Mouse (Mus musculus): ENCODE measurements around the gene Cacna2d4. TPM values are rescaled to one million over a fixed set of nuclear protein-coding genes. Genes with fewer than 3 reads are reported as not detected.

Cacna2d4 gene
- polyA plus RNA-seq, 1 experiment from 2014 or later = 0.28 TPM

DNA sequence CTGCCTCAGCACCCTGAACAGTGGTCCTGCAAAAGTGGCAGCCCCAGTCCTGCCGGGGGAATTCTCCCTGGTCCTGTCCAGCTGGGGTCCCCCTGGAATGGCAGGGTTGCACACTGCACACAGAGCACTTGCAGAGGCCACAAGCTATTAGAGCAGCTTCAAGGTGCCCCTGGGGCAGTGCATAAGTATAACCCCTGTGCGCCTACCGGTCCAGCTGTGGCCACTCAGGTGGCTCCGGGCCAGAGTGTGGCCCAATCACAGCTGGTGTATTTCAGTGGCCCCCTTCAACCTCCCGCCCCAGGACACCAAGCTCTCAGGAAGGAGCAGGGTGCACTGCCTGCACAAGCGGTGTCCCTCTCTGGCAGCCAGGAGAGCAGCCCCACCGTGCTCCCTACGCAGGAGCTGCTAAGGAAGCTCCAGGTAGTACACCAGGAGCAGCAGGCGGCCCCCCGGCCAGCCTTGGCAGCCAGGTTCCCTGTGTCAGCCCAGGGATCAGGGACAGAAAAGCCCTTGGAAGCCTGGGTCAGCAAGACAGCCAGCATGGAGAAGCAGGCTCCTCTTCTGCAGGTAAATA, 21.2 kb upstream of the Cacna2d4 start:
- WGBS = 91% methylated on average over 10 of the region's 10 CpGs
- Histone ChIP-seq H3K9ac (ENCODE audit: low read length) (peak overlapping the region; percentile 22; the same call in 1 of the 2 replicates), H3K27ac (ENCODE audit: low read depth, low read length) (no peak overlapping the region), H3K36me3 (ENCODE audit: control insufficient read depth, insufficient read depth, low read length) (peaks cover 5% of the 10 kb centered on the region; the same call in 1 of the 2 replicates), H3K4me3 (ENCODE audit: low read depth, low read length) (no peak overlapping the region), H3K27me3 (ENCODE audit: control insufficient read depth, insufficient read depth, low read length) (no peaks in the 10 kb centered on the region), H3K4me1 (ENCODE audit: control insufficient read depth, insufficient read depth, low read length) (no peaks in the 10 kb centered on the region), H3K4me2 (ENCODE audit: low read depth) (no peak overlapping the region), H3K9me3 (ENCODE audit: control insufficient read depth, low read length) (no peaks in the 10 kb centered on the region)
- DNase-seq (ENCODE audit: low spot score) (no peak), ATAC-seq (ENCODE audit: insufficient read depth, low FRiP score, low TSS enrichment) (no peak)

GRCm38 (mm10) chr6:119217661-119218060, 18.7 kb upstream of the Cacna2d4 start:
- peaks cover 5% of the 10 kb centered on the region; the same call in 1 of the 2 replicates for H3K36me3 ChIP-seq (ENCODE audit: control insufficient read depth, insufficient read depth, low read length)
- DNase-seq (ENCODE audit: low spot score) = no peak

DNA sequence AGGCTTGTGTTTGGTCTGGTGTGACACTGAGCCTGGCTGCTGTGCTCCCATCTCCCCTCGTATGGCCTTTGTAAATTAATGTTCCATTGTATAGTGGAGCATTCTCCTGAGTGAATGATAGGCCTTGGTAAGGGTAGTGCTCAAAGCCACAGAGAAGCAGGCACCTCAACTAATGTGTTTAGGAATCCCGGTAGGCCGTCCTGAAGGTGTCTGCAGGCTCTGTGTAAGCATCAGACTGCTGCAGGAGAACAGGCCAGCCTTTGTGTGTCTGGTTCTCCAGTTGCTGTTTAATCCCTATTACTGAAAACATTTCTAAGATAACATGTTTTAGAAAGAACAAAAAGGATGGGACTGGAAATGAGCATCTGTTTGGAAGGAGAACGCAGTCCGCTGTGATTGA, 17.7 kb upstream of the Cacna2d4 start:
- WGBS = 84% methylated on average over 5 of the region's 5 CpGs
- Histone ChIP-seq H3K9me3 (ENCODE audit: control insufficient read depth, low read length) (no peaks in the 10 kb centered on the region), H3K4me1 (ENCODE audit: control insufficient read depth, insufficient read depth, low read length) (no peaks in the 10 kb centered on the region), H3K36me3 (ENCODE audit: control insufficient read depth, insufficient read depth, low read length) (peaks cover 5% of the 10 kb centered on the region; the same call in 1 of the 2 replicates), H3K9ac (ENCODE audit: low read length) (no peak overlapping the region), H3K4me3 (ENCODE audit: low read depth, low read length) (no peak overlapping the region), H3K27me3 (ENCODE audit: control insufficient read depth, insufficient read depth, low read length) (no peaks in the 10 kb centered on the region), H3K4me2 (ENCODE audit: low read depth) (no peak overlapping the region), H3K27ac (ENCODE audit: low read depth, low read length) (no peak overlapping the region)
- ATAC-seq (ENCODE audit: insufficient read depth, low FRiP score, low TSS enrichment) (no peak), DNase-seq (ENCODE audit: low spot score) (no peak)

More at GRCm38 (mm10) chr6:119217661-119218060, 18.7 kb upstream of the Cacna2d4 start:
- H3K9ac ChIP-seq (ENCODE audit: low read length) = no peak overlapping the region
- no peaks in the 10 kb centered on the region for H3K4me1 ChIP-seq (ENCODE audit: control insufficient read depth, insufficient read depth, low read length)
- 73% methylated on average over 4 of the region's 4 CpGs for WGBS
- no peak overlapping the region for H3K4me3 ChIP-seq (ENCODE audit: low read depth, low read length)
- no peaks in the 10 kb centered on the region for H3K27me3 ChIP-seq (ENCODE audit: control insufficient read depth, insufficient read depth, low read length)
- H3K27ac ChIP-seq (ENCODE audit: low read depth, low read length) = no peak overlapping the region
- ATAC-seq (ENCODE audit: insufficient read depth, low FRiP score, low TSS enrichment) = no peak
- H3K4me2 ChIP-seq (ENCODE audit: low read depth) = no peak overlapping the region
- no peaks in the 10 kb centered on the region for H3K9me3 ChIP-seq (ENCODE audit: control insufficient read depth, low read length)

GRCm38 (mm10) chr6:119219237-119219870, 17.0 kb upstream of the Cacna2d4 start:
- H3K27ac ChIP-seq (ENCODE audit: low read depth, low read length) = no peak overlapping the region
- no peak for ATAC-seq (ENCODE audit: insufficient read depth, low FRiP score, low TSS enrichment)

GRCm38 (mm10) chr6:119220297-119220696, 16.0 kb upstream of the Cacna2d4 start:
- H3K9ac ChIP-seq (ENCODE audit: low read length) = no peak overlapping the region
- ATAC-seq (ENCODE audit: insufficient read depth, low FRiP score, low TSS enrichment) (no peak), DNase-seq (ENCODE audit: low spot score) (peak; percentile 61)
- no peak overlapping the region for H3K4me2 ChIP-seq (ENCODE audit: low read depth)
- no peaks in the 10 kb centered on the region for H3K27me3 ChIP-seq (ENCODE audit: control insufficient read depth, insufficient read depth, low read length)
- H3K4me3 ChIP-seq (ENCODE audit: low read depth, low read length) = no peak overlapping the region
- peaks cover under 1% of the 10 kb centered on the region; the same call in 1 of the 2 replicates for H3K36me3 ChIP-seq (ENCODE audit: control insufficient read depth, insufficient read depth, low read length)
- no peaks in the 10 kb centered on the region for H3K4me1 ChIP-seq (ENCODE audit: control insufficient read depth, insufficient read depth, low read length)
- 49% methylated on average over 10 of the region's 10 CpGs for WGBS
- no peak overlapping the region for H3K27ac ChIP-seq (ENCODE audit: low read depth, low read length)
- H3K9me3 ChIP-seq (ENCODE audit: control insufficient read depth, low read length) = no peaks in the 10 kb centered on the region

More at GRCm38 (mm10) chr6:119219237-119219870, 17.0 kb upstream of the Cacna2d4 start:
- Histone ChIP-seq H3K9ac (ENCODE audit: low read length) (no peak overlapping the region), H3K4me1 (ENCODE audit: control insufficient read depth, insufficient read depth, low read length) (no peaks in the 10 kb centered on the region), H3K4me3 (ENCODE audit: low read depth, low read length) (no peak overlapping the region), H3K27me3 (ENCODE audit: control insufficient read depth, insufficient read depth, low read length) (no peaks in the 10 kb centered on the region), H3K36me3 (ENCODE audit: control insufficient read depth, insufficient read depth, low read length) (peaks cover 5% of the 10 kb centered on the region; the same call in 1 of the 2 replicates), H3K4me2 (ENCODE audit: low read depth) (no peak overlapping the region), H3K9me3 (ENCODE audit: control insufficient read depth, low read length) (no peaks in the 10 kb centered on the region)
- 76% methylated on average over 15 of the region's 15 CpGs for WGBS
- DNase-seq (ENCODE audit: low spot score) = no peak

GRCm38 (mm10) chr6:119224451-119225195, 11.7 kb upstream of the Cacna2d4 start:
- WGBS = 76% methylated on average over 13 of the region's 13 CpGs

DNA sequence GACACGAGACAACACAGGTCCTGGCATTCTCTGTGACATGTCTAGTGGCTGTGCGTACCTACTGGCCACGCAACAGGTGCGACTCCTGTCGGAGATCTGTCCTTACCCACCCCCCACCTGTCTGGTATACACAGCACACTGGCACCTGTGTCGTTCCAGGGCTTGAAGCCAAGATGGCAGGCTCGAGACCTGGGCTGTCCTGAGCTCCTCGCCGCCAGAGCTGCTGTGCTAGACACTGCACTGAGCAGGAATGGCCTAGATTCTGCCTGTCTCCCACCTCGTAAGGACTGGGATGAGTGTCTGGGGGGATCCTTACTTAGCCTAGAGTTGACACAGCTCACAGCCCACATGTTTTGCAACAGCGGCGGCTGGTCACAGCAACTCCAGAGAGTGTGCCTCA, 11.1 kb upstream of the Cacna2d4 start:
- ATAC-seq (ENCODE audit: insufficient read depth, low FRiP score, low TSS enrichment) = no peak

More at GRCm38 (mm10) chr6:119224451-119225195, 11.7 kb upstream of the Cacna2d4 start:
- no peaks in the 10 kb centered on the region for H3K27me3 ChIP-seq (ENCODE audit: control insufficient read depth, insufficient read depth, low read length)
- H3K4me1 ChIP-seq (ENCODE audit: control insufficient read depth, insufficient read depth, low read length) = no peaks in the 10 kb centered on the region
- no peaks in the 10 kb centered on the region for H3K9me3 ChIP-seq (ENCODE audit: control insufficient read depth, low read length)
- H3K9ac ChIP-seq (ENCODE audit: low read length) = no peak overlapping the region
- H3K27ac ChIP-seq (ENCODE audit: low read depth, low read length) = no peak overlapping the region
- no peak overlapping the region for H3K4me2 ChIP-seq (ENCODE audit: low read depth)
- no peaks in the 10 kb centered on the region for H3K36me3 ChIP-seq (ENCODE audit: control insufficient read depth, insufficient read depth, low read length)
- no peak for ATAC-seq (ENCODE audit: insufficient read depth, low FRiP score, low TSS enrichment)
- DNase-seq (ENCODE audit: low spot score) = no peak
- H3K4me3 ChIP-seq (ENCODE audit: low read depth, low read length) = no peak overlapping the region

DNA sequence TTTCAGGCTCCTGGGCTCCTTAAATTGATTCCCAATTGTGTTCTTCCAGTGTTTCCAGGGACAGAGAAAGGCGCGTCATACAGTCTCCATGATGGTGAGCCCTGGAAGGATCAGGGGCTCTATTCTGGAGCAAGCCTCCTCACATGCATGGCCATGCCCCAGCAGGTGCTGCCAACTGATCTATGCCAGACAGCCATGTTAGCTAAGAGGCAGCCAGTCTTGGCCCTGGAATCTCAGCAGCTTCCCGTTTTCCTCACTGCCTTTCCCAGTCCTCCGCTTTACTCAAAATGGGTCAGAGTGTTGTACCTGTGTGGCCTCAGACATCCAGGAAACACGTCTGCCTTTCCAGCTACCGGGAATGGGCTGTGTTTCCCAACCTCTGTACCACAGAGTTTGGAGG, 10.6 kb upstream of the Cacna2d4 start:
- no peak for ATAC-seq (ENCODE audit: insufficient read depth, low FRiP score, low TSS enrichment)
- H3K27ac ChIP-seq (ENCODE audit: low read depth, low read length) = no peak overlapping the region
- no peaks in the 10 kb centered on the region for H3K9me3 ChIP-seq (ENCODE audit: control insufficient read depth, low read length)
- WGBS = 91% methylated on average over 6 of the region's 6 CpGs
- no peak overlapping the region for H3K4me2 ChIP-seq (ENCODE audit: low read depth)
- DNase-seq (ENCODE audit: low spot score) = no peak
- no peak overlapping the region for H3K9ac ChIP-seq (ENCODE audit: low read length)
- H3K4me1 ChIP-seq (ENCODE audit: control insufficient read depth, insufficient read depth, low read length) = no peaks in the 10 kb centered on the region
- no peaks in the 10 kb centered on the region for H3K27me3 ChIP-seq (ENCODE audit: control insufficient read depth, insufficient read depth, low read length)
- no peaks in the 10 kb centered on the region for H3K36me3 ChIP-seq (ENCODE audit: control insufficient read depth, insufficient read depth, low read length)
- H3K4me3 ChIP-seq (ENCODE audit: low read depth, low read length) = no peak overlapping the region

More for the DNA sequence above, 11.1 kb upstream of the Cacna2d4 start:
- Histone ChIP-seq H3K4me2 (ENCODE audit: low read depth) (no peak overlapping the region), H3K36me3 (ENCODE audit: control insufficient read depth, insufficient read depth, low read length) (no peaks in the 10 kb centered on the region), H3K27me3 (ENCODE audit: control insufficient read depth, insufficient read depth, low read length) (no peaks in the 10 kb centered on the region), H3K9me3 (ENCODE audit: control insufficient read depth, low read length) (no peaks in the 10 kb centered on the region), H3K9ac (ENCODE audit: low read length) (no peak overlapping the region), H3K4me1 (ENCODE audit: control insufficient read depth, insufficient read depth, low read length) (no peaks in the 10 kb centered on the region), H3K4me3 (ENCODE audit: low read depth, low read length) (no peak overlapping the region), H3K27ac (ENCODE audit: low read depth, low read length) (no peak overlapping the region)
- 87% methylated on average over 12 of the region's 12 CpGs for WGBS
- DNase-seq (ENCODE audit: low spot score) = no peak
